Mouse (Mus musculus): ENCODE measurements around the gene Map2. TPM values are rescaled to one million over a fixed set of nuclear protein-coding genes. Genes with fewer than 3 reads are reported as not detected.

Gene Map2
- polyA plus RNA-seq, 1 experiment from 2014 or later: 464 TPM

Other genes with a start within 250 kb of the Map2 start
- gene Crygf, start 248.8 kb upstream of the Map2 start, polyA plus RNA-seq (2015; fragmentation: Nextera tagmentation; extraction: Ambion mirVana): not detected in 2 replicates